Mouse (Mus musculus) spleen, adult 2 months (tissue): ENCODE data around the gene Rgmb. TPM values are rescaled to one million over a fixed set of nuclear protein-coding genes. Genes with fewer than 3 reads are reported as not detected.

Experiments used
- DNase-seq, 2 experiments: peaks; one replicate each; pipeline versions ENCODE4 v3.0.0 to v3.0.0-alpha.2; 2012 to 2021; ENCODE audit warnings: low spot score in 2 of 2, low read depth in 1 of 2
- H3K27ac ChIP-seq: fragments of 200-500 bp; 2 replicates; pipeline ENCODE4 v1.5.1; 2012; ENCODE audit warnings: low read length, inconsistent platforms; ENCODE audit not compliant: insufficient read depth
- H3K27me3 ChIP-seq: fragments of 200-500 bp; 2 replicates; pipeline ENCODE4 v1.6.1; 2012; ENCODE audit warnings: mild to moderate bottlenecking, moderate library complexity, low read length, inconsistent platforms; ENCODE audit not compliant: control insufficient read depth, insufficient read depth
- H3K36me3 ChIP-seq: fragments of 200-500 bp; 2 replicates; pipeline ENCODE4 v1.6.1; 2012; ENCODE audit warnings: mild to moderate bottlenecking, low read length, inconsistent platforms; ENCODE audit not compliant: control insufficient read depth, insufficient read depth
- H3K4me1 ChIP-seq: fragments of 200-500 bp; 2 replicates; pipeline ENCODE4 v1.6.1; 2011; ENCODE audit warnings: inconsistent platforms; ENCODE audit not compliant: control insufficient read depth, insufficient read depth, insufficient read length
- H3K4me3 ChIP-seq: fragments of 200-500 bp; 2 replicates; pipeline ENCODE4 v1.5.1; 2011; ENCODE audit warnings: mild to moderate bottlenecking, inconsistent platforms; ENCODE audit not compliant: insufficient read depth, insufficient read length; ENCODE audit errors: extremely low read depth
- CTCF ChIP-seq: fragments of 200-500 bp; IDR thresholded peaks from 2 replicates; pipeline ENCODE4 v1.5.1; 2011; ENCODE audit warnings: mild to moderate bottlenecking, inconsistent platforms; ENCODE audit not compliant: insufficient read depth, insufficient read length, insufficient replicate concordance; ENCODE audit errors: extremely low read depth
- POLR2A ChIP-seq: fragments of 200-500 bp; IDR thresholded peaks from 2 replicates; pipeline ENCODE4 v1.6.1; 2011; ENCODE audit warnings: low read depth, low read length, inconsistent platforms
- WGBS: fragments of 180-500 bp; shearing (Covaris S2); methylation state at CpG from one replicate; pipeline ENCODE4 v1.1.7; 2018; 5-methylcytosine and 5-hydroxymethylcytosine counted together
- polyA plus RNA-seq: library from polyadenylated mRNA; depleted of rRNA; stranded (reverse); fragments of >200 nt; gene quantifications from 2 replicates; pipeline ENCODE4 v1.2.3, GENCODE M21; 2012

Rgmb gene
- polyA plus RNA-seq, 1 experiment, result 11.4 TPM

DNA sequence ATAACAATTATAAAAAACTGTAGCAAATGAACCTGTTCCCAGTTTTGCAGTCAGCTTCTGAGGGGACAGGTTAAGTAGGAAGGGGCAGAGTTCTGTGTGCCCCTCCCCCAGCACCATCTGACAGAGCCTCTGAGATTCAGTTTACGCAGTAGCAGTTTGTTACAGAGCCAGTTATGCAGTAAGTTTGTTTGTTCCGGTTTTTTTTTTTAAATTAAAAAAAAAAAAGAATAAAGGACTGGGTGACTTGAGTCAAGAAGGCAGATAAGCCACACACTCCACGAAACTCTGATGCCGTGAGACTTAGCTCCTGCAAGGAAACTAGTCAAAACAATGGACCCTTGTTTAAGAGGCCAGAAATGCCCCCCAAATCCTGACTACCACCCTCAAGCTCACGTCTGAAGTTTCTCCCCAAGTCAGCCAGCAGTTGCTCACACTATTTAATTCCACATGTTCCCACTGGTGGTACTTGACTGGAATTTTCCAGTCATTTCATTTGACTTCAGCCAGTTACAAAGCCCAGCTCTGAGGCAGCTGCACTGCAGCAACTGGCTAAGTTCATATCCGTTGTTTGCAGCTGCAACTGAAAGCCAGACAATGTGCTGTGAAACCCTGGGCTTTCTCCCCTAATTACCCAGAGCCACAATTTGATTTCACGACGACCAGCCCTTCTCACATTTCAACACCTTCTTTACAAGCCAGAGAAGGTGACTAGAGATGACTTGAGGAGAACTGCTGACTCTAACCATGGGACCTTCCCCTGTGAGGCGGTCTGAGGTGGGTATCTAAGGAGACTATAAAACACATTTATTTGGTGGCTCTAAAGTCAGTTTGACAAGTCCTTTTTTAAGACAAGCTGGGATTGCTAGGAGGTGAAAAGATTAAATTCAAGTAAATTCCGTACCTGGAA, 22.1 kb downstream of the Rgmb start:
- Histone ChIP-seq H3K27ac (no peak overlapping the region), H3K4me3 (no peak overlapping the region), H3K36me3 (no peaks in the 10 kb centered on the region), H3K27me3 (no peaks in the 10 kb centered on the region), H3K4me1 (no peaks in the 10 kb centered on the region)
- no peak for DNase-seq
- TF ChIP-seq CTCF (no peak), POLR2A (no peak)
- WGBS, result 60% methylated on average over 10 of the region's 10 CpGs

DNA sequence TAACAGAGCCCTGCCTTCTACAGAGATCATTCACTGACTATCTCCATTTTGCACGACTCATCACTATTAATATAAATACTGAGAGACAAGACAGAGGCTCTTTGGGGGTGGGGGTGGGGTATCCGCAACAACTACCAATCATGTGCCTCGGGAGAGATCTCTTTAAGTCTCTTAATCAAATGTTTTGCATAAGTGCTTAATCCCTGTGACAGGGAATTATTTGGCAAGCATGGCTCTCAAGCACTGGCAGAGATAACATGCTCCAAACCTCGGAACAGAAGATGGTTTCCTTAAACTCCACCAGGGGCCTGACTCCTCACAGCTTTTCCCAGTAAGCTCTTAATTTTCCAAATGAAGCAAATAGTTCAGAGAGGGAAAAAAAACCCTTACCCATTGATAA, 22.8 kb downstream of the Rgmb start:
- H3K4me1 ChIP-seq, result no peaks in the 10 kb centered on the region
- 77% methylated on average over 4 of the region's 4 CpGs for WGBS
- TF ChIP-seq POLR2A, result no peak
- no peak for TF ChIP-seq CTCF

GRCm38 (mm10) chr17:15807295-15807984, 23.4 kb downstream of the Rgmb start:
- WGBS, result 91% methylated on average over 23 of the region's 23 CpGs
- no peak for DNase-seq
- Histone ChIP-seq H3K36me3 (no peaks in the 10 kb centered on the region), H3K4me3 (no peak overlapping the region), H3K27me3 (no peaks in the 10 kb centered on the region), H3K27ac (no peak overlapping the region), H3K4me1 (no peaks in the 10 kb centered on the region)
- no peak for TF ChIP-seq POLR2A

More for the DNA sequence above, 22.8 kb downstream of the Rgmb start:
- Histone ChIP-seq H3K27me3 (no peaks in the 10 kb centered on the region), H3K36me3 (no peaks in the 10 kb centered on the region), H3K27ac (no peak overlapping the region), H3K4me3 (no peak overlapping the region)
- DNase-seq, result no peak

DNA sequence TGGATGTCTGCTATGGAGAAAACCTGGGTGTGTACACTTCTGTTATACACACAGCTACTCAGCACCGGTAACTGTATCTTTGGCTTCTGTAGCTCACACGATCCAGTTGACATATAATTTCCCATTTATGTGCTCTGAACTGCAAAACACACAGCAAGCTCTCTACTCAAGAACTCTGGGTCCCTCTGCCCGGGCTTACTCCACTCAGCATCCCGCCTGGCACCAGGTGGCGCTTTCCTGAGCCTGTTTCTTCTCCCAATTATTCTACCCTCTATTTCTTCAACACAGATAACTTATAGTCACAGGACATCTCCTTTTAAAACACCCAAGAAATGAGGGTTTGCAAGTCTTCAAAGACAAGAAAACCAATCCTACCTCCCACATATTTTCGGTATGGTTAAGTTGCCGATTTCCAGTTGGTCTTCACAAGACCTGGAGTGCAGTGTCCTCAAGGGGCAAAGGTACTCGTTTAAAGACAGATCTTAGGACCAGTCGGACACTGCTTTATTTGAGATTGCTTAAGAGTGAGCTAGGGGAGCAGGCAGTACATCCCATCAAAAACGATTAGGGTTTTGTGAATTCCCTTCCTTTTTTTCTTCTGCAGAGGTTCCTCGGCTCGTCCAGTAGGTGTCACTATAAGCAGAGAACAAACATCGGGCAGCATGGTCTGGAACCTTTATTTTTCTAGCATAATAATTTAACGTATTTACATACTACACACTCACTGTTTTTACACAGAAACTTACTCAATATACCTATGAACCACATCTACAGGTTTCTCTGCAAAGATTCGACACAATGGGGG, 26.6 kb downstream of the Rgmb start:
- WGBS, result 41% methylated on average over 15 of the region's 15 CpGs
- DNase-seq, result no peak
- H3K4me1 ChIP-seq, result no peaks in the 10 kb centered on the region
- H3K4me3 ChIP-seq, result no peak overlapping the region
- TF ChIP-seq POLR2A (no peak), CTCF (peak; percentile 27; the same call in 1 of the 2 replicates)
- no peaks in the 10 kb centered on the region for H3K27me3 ChIP-seq
- H3K36me3 ChIP-seq, result no peaks in the 10 kb centered on the region
- no peak overlapping the region for H3K27ac ChIP-seq

DNA sequence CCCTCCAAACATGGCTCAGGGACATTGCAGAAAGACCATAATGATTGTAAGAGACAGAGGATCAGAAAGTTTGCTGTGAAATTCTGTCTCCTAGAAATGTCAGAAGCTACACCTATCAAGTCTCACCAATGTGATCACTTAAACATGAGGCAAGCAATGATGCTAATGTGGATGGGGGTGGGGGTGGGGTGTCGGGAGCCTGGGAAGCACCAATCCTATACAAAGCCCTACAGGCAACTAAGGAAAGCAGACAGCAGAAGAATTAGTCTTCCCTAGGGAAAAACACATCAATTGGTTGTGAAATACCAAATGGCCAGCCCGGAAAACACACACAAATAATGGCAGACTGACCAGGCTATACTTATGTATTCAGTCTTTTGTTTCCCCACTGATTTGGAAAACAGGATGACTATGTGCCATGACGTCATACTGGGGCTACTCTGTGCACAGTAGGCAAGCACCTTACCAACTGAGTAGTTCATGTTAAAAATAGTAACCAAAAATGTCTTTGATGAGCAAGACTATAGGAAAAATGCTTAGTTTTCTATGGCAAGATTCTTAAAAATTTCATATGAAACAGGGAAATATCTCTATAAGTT, 31.5 kb downstream of the Rgmb start:
- H3K27ac ChIP-seq, result no peak overlapping the region
- DNase-seq, result no peak
- no peaks in the 10 kb centered on the region for H3K36me3 ChIP-seq
- H3K4me1 ChIP-seq, result no peaks in the 10 kb centered on the region
- H3K4me3 ChIP-seq, result no peak overlapping the region
- TF ChIP-seq POLR2A, result no peak
- no peak for TF ChIP-seq CTCF
- WGBS, result 89% methylated on average over 3 of the region's 3 CpGs
- H3K27me3 ChIP-seq, result no peaks in the 10 kb centered on the region

DNA sequence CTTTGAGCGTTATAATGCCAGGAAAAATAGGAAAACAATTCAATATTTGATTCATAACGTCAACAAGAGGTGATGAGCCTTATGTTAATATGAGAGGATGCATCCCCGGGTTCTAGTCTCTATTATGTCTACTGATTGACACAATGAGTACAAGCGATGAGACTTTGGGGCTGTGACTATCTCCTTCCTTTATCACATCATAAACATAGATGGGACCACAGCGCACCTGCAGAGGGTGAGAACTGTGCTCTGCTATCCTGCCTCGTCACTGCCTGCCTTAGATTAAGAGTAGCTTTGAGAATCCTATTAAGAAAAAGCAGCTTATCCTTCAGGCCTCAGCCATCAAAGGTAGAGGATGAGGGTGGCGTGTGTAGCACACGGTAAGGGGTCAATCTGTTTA, 40.1 kb downstream of the Rgmb start:
- Histone ChIP-seq H3K4me1 (no peaks in the 10 kb centered on the region), H3K4me3 (no peak overlapping the region), H3K27me3 (no peaks in the 10 kb centered on the region), H3K27ac (no peak overlapping the region), H3K36me3 (no peaks in the 10 kb centered on the region)
- DNase-seq, result no peak
- TF ChIP-seq CTCF (no peak), POLR2A (no peak)
- WGBS, result 87% methylated on average over 8 of the region's 8 CpGs
